Mouse (Mus musculus): ENCODE data around the gene Tmem256.

The Tmem256 gene

DNA sequence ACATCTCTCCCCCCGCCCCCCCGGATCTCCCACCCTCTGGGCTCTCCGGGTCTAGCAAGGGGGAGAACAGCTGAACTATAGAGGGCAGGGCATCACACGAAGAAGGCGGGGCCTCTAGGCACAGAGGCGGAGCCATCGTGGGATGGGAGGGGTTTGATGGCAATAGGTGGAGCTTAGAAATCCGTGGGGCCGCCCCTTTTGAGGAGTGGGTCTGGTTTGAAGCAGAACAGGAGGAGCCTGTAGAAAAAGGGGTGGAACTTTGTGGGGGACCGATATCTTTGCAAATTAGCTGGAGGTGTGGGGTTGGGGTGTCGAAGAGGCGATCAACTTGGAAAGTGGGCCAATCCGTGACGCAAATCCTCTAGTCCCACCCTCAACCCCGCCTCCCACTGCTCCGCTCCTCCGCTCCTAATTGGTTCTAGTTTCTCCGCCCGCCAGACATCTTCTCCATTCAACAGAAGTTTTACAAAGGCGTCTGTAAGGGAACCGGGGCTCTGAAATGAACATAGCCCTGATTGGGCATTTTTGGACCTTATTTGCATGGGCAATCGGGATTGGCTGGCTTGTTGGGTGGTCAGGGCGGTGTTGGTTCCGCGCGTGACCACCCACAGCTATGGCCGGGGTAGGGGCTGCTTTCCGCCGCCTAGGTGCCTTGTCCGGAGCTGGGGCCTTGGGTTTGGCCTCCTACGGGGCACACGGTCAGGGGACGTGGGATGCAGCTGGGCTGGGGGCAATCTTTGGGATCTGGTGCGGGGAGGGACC lies at the start of gene Tmem256:
Gene Tmem256 (plus strand): TSS at position 563 of the 762 bp plus-strand sequence.
- peak; percentile 91 to 96 for DNase-seq (ENCODE audit: low spot score in 2 of 2)

GRCm38 (mm10) chr11:69789431-69789830 lies 48.9 kb upstream of the Tmem256 start:
- DNase-seq (ENCODE audit: low spot score in 2 of 2), result no peak

GRCm38 (mm10) chr11:69791420-69791819 lies 46.9 kb upstream of the Tmem256 start:
- no peak for DNase-seq (ENCODE audit: low spot score in 2 of 2)

- DNase-seq (ENCODE audit: low spot score in 2 of 2), result no peak
Measured at GRCm38 (mm10) chr11:69793429-69793828, 44.9 kb upstream of the Tmem256 start.

DNA sequence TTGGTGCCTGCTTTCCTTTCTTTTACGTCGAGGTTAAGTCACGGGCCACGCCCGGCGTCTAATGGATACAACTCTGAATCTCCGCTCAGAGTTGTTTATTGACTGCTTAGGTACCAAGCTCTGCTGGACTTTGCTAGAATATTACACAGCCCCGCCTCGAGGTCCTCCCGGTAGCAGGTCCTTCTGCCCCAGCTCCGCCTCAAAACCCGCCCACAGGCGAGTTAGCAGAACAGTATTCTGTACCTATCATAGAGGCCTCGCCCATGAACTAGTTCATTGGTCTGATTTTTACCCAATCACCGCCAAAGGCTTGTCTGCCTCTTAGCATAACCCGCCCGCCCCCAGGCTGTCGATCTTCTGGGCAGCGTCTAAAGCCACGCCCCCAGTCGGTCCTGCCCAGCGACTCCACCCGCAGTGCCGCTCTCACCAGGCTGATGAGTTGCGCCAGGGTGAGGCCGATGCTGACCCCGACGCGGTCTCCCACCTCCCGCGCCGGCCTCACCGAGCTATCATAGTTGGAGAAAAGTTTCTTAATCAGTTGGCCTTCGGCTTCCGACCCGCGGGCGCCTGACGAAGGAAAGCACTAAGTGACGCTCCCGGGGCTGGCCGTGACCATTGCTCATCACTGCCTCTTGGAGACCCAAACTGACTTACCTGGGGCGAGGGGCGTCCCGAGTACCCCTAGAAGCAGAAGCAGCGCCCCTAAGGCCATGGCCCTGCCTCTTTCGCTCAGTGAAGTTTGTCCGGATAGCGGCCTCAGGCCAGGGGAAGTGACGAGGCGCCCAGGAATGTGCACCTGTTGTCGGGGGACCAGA lies 42.9 kb upstream of the Tmem256 start, which contains the start of gene Chrnb1:
Gene Chrnb1 (minus strand): TSS at position 776 of the 815 bp plus-strand sequence.
- DNase-seq (ENCODE audit: low spot score in 2 of 2), result peak; percentile 81 to 94

GRCm38 (mm10) chr11:69795983-69796435 lies 42.3 kb upstream of the Tmem256 start:
- DNase-seq (ENCODE audit: low spot score in 2 of 2), result no peak

DNA sequence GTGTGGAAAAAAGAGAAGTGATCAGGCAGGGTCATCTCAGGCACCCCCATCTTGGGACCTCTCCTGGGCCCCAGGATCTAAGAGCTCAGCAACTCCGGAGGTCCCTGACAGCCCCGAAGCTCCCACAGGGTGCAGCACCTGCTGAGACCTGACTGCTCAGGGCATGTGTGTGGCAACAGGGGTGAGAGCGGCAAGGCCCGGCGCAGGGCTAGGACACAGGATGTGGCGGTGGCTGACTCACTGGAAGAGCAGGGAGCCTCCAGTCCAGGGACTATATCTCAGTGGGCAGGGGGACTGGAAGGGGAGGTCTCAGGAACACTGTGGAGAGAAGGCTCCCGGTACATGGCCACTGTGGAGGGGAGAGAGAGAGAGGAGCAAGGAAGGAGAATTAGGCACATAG lies 40.4 kb upstream of the Tmem256 start:
- DNase-seq (ENCODE audit: low spot score in 2 of 2), result no peak

- no peak for DNase-seq (ENCODE audit: low spot score in 2 of 2)
Measured at GRCm38 (mm10) chr11:69799394-69800137, 38.7 kb upstream of the Tmem256 start.

DNA sequence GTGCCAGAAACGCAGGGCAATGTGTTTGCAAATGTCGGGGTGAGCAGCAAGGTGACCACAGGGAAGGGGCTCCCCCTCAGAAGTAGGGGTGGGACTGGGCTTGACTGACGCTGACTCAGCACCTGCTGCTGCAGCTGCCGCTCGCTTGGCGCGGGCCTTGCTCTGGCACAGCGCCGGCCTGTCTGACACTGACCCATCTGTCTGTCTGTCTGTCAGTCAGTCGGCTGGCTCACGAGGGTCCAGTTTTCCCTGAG lies 38.2 kb upstream of the Tmem256 start:
- no peak for DNase-seq (ENCODE audit: low spot score in 2 of 2)

DNA sequence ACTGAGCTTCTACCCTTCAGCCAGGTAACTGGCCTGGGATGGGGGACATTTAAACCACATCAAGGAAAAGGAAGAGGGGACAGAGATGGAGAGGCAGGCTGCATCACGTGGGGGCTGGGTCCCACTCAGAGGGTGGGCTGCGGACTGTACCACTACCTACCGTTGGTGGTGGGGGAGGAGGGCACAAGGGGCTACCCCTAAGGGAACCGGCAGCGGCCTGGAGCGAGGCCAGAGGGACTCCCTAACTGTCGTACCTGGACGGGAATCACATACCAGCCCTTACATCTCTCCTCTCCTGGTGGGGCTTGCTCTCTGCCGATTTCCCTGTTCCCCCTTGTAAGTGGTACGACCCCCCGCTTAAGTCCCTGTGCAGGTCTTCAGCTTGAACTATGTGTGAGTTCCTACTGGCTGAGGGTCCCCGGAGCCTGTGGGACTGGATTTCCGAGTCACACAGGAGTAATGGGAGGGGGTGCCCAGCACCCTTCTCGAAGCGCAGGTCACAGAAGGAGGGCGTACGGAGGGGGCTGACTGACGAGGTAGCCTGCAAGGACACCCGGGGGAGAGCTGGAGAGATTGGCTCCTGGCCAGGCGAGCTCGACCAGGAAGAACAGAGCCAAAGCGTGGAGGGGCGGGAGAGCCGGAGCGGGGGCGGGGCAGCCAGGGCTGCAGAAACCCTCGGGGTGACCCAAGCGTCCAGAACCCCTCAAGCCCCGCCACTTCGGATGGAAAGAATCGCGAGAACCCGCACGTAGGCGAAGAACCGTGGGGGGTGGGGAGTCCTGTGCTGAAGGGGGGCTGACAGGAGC lies 37.7 kb upstream of the Tmem256 start:
- DNase-seq (ENCODE audit: low spot score in 2 of 2), result no peak

- no peak for DNase-seq (ENCODE audit: low spot score in 2 of 2)
Measured at GRCm38 (mm10) chr11:69801379-69801977, 36.8 kb upstream of the Tmem256 start, which contains the start of gene Fgf11. Gene Fgf11, minus strand, starts transcription at chr11:69801857.

- peak; percentile 76 to 88 for DNase-seq (ENCODE audit: low spot score in 2 of 2)
Measured at GRCm38 (mm10) chr11:69802648-69803105, 35.6 kb upstream of the Tmem256 start.

- no peak for DNase-seq (ENCODE audit: low spot score in 2 of 2)
Measured at GRCm38 (mm10) chr11:69803328-69803727, 35.0 kb upstream of the Tmem256 start.

DNA sequence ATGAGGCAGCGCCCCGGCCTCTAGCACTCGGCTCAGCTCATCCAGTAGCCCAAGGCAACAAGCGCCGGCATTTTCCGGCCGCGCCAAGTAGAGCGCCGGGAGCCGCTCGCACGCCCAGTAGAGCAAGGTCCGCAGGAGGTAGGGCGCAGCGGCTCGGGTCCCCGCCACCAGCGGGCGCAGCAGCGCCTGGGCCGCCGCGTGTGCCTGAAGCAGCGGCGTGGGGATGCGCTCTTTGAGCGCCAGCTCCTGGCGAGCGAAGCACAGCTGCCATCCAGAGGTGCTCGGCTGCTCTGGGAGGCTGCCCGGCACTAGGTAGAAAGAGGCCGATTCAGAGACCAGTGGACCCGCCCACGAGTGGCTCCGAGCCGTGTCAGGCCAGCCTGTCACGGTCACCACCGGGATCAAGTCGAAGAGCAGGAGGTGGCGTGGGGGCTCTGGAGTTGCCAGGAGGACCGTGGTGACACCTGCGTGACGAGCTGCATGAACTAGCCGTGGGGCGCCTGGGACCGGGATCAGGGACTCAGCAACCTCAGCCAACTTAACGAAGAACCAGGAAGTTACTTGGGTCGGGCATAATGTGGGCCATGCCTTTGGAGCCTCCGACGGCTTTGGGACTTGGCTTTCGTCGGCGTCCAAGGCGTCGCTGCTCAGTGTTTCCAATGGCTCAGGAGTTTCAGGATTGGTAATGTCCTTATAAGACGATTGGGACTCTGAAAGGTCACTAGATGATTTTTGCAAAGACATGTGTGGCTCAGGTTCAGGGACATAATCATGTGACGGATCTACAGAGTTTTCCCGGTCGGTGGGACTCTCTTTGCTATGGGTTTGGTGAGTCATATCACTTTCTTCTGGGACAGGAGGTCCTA lies 34.3 kb upstream of the Tmem256 start:
- peak; percentile 62 to 80 for DNase-seq (ENCODE audit: low spot score in 2 of 2)

- DNase-seq (ENCODE audit: low spot score in 2 of 2), result peak in 1 of 2 experiments; percentile 19
Measured at GRCm38 (mm10) chr11:69804652-69804940, 33.7 kb upstream of the Tmem256 start.

DNA sequence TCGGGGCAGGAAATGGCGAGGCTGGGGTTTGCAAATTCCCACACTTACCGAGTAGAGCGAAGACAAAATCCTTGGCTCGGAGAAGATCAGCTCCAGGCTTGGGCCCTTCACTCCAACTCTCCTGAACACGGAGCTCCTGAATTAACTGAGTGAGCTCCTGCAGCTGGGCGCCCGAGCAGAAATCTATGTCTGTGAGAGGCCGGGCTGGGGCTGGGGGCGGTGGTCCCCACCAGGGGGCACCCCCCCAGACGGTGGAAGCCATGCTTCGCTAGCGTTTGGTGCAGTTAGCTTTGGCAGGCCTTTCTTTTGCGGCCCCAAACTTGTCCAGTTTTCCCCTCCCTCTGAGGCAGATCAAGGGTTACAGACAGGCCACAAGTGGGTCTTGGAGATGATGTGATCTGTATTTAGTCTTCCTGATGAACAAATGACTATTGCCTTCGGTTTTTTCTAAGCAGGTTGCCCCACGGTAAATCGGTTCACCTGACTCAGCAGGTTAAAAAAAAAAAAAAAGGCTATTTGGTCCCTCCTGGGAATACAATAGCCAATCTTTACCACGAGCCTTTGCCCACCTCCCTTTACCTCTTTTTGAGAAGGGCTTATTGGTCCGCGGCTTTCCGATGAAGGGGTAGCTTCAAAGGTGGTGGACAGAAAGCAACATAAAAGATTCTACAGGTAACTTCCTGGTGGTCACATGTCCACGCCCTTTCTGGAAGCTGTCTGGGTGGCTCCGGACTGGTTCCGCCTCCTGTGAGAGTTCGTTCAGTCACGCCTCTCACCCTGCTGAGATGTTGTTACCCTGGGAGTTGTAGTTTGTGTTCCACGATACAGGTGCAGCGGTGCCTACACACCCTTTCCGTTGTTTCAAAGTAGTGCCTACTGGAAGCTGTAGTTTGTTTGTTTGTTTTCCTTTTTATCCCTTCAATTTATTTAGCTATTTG lies 33.1 kb upstream of the Tmem256 start, which contains the start of gene Tmem102:
Gene Tmem102 (minus strand): TSS at position 653 of the 938 bp plus-strand sequence.
- DNase-seq (ENCODE audit: low spot score in 2 of 2), result peak; percentile 57 to 59

DNA sequence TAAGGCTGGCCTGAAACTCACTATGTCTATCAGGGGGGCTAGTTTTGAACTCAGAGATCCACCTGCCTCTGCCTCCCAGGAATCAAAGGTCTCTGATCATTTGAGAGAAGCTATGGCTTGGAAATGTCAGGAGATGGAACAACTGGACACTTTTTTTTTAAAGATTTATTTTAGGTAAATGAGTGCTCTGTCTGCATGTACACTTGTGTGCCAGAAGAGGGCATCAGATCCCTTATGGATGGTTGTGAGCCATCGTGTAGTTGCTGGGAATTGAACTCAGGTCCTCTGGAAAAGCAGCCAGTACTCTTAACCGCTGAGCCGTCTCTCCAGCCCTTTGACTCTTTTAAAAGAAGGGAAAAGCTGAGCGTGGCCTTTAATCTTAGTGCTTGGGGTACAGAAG lies 31.9 kb upstream of the Tmem256 start:
- DNase-seq (ENCODE audit: low spot score in 2 of 2), result no peak

DNA sequence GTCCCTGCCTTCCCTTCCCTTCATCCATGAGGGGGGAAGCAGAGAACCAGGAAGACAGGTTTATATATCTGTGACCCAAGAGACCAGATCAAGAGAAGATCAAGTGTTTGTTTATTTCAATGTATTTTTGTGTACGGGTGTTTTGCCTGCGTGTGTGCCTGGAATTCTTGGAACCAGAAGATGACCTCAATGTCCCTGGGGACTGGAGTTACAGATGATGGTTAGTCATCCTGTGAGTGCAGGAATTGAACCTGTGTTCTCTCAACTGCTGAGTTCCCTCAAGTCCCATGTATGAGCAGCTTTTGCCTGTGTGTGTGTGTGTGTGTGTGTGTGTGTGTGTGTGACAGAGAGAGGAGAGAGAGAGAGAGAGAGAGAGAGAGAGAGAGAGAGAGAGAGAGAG lies 30.7 kb upstream of the Tmem256 start:
- DNase-seq (ENCODE audit: low spot score in 2 of 2), result no peak

DNA sequence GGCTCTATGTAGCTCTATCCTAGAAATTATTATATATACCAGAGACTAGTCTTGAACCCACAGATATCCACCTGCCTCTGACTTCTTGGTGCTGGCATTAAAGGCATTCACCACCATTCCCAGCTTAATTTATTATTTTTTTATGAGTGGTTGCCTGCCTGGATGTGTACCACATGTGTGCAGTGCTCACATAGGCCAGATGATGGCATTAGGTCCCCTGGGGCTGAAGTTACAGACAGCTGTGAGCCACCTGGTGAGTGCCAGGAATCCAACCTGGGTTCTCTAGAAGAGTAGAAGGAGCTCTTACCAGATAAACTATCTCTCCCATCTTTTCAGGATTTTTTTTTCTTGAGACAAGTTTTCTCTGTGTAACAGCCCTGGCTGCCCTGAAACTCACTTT lies 28.0 kb upstream of the Tmem256 start:
- DNase-seq (ENCODE audit: low spot score in 2 of 2), result no peak
